Mouse (Mus musculus) spleen, postnatal 0 days (tissue): ENCODE results near the gene Clcnkb. TPM values are rescaled to one million over a fixed set of nuclear protein-coding genes. Genes with fewer than 3 reads are reported as not detected.

Source experiments
- polyA plus RNA-seq: library from polyadenylated mRNA; unstranded; fragments of >200 nt; fragmentation: Nextera tagmentation; extraction: Ambion mirVana; gene quantifications from 2 replicates; pipeline ENCODE4 v1.2.1, GENCODE M21; 2015

Clcnkb gene
- polyA plus RNA-seq, result 0.12 TPM in 1 of 2 replicates, not detected in the other

GRCm38 (mm10) chr4:141415924-141416323 is at the start of gene Clcnkb:
Clcnkb (minus strand) TSS chr4:141416014.

GRCm38 (mm10) chr4:141444451-141445327 is 28.9 kb upstream of the Clcnkb start, which contains the start of gene Zbtb17:
Zbtb17 (plus strand) TSS chr4:141444654.

GRCm38 (mm10) chr4:141435974-141436373 is 20.2 kb upstream of the Clcnkb start, which contains the start of gene Srarp:
Srarp (minus strand) TSS chr4:141436105.

GRCm38 (mm10) chr4:141420192-141420829 is 4.5 kb upstream of the Clcnkb start, which contains the start of gene Hspb7:
Hspb7 (plus strand) TSS chr4:141420779.

GRCm38 (mm10) chr4:141398545-141398944 is 17.3 kb downstream of the Clcnkb start, which contains the start of gene Clcnka:
Clcnka (minus strand) TSS chr4:141398724.

GRCm38 (mm10) chr4:141367997-141368791 is 47.6 kb downstream of the Clcnkb start, which contains the start of gene Fam131c:
Fam131c (plus strand) TSS chr4:141368220.

Other genes starting within 250 kb of the Clcnkb start
- 1.7 and 2.3 TPM in 2 replicates for gene Rsg1, start 202.1 kb downstream of the Clcnkb start, polyA plus RNA-seq
- 0.42 and 0.90 TPM in 2 replicates for gene Arhgef19, start 176.5 kb downstream of the Clcnkb start, polyA plus RNA-seq
- gene Epha2, start 114.8 kb downstream of the Clcnkb start, polyA plus RNA-seq, result 0.52 and 0.89 TPM in 2 replicates
- 0.11 TPM in 1 of 2 replicates, not detected in the other for gene Fam131c, start 47.8 kb downstream of the Clcnkb start, polyA plus RNA-seq
- gene Clcnka, start 17.3 kb downstream of the Clcnkb start, polyA plus RNA-seq, result not detected in 2 replicates
- gene Hspb7, start 4.8 kb upstream of the Clcnkb start, polyA plus RNA-seq, result 0.30 and 0.42 TPM in 2 replicates
- gene Srarp, start 20.1 kb upstream of the Clcnkb start, polyA plus RNA-seq, result not detected in 2 replicates
- gene Zbtb17, start 28.6 kb upstream of the Clcnkb start, polyA plus RNA-seq, result 9.6 and 13.1 TPM in 2 replicates
- gene Spen, start 122.6 kb upstream of the Clcnkb start, polyA plus RNA-seq, result 6.7 and 7.7 TPM in 2 replicates
- 12.8 and 15.0 TPM in 2 replicates for gene Fblim1, start 190.1 kb upstream of the Clcnkb start, polyA plus RNA-seq
- gene Tmem82, start 202.6 kb upstream of the Clcnkb start, polyA plus RNA-seq, result 0.57 TPM in 2 replicates
- 0.14 and 0.15 TPM in 2 replicates for gene Slc25a34, start 207.8 kb upstream of the Clcnkb start, polyA plus RNA-seq
- 3.2 and 3.5 TPM in 2 replicates for gene Plekhm2, start 248.9 kb upstream of the Clcnkb start, polyA plus RNA-seq